Mouse (Mus musculus): Measurements from ENCODE around the gene Msi2.

The Msi2 gene

DNA sequence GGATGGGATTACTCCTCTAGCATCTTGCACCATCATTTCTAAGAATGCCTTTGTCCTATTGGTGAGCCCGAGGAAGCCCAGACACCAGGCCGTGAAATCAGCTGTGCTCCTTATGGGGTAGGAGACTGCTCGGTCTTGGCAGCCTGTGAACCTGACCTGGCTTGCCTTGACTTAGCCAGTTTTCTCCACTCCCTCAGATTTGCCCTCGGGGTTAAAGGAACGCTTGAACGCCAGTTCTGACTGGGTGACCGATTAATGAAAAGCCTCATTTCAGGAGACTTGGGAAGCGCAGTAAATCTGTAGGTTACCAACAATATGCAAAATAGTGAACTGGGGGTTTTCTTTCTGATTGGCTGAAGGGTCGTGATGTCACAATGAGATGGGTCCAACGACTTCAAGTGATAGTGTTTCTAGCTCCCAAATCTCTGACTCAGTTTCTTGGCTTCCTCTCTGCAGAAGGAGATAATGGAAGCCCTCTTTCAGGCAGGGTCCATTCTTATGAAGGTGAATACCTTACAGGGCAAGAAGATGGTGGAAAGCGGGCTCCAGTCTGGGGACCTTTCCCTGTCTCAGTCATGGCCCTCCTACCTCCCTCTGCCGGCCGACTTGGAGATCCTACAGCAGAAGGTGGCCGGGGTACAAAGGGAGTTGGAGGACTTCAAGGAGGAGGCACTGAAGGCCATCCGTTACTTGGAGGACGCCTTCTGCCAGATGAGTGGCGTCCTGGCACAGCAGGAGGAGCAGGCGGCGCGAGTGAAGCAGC, 424.5 kb downstream of the Msi2 start, which contains the start of gene Ccdc182:
Gene Ccdc182, plus strand, starts transcription at position 428 of the 763 bp plus-strand sequence.
- DNase-seq, result no peak

DNA sequence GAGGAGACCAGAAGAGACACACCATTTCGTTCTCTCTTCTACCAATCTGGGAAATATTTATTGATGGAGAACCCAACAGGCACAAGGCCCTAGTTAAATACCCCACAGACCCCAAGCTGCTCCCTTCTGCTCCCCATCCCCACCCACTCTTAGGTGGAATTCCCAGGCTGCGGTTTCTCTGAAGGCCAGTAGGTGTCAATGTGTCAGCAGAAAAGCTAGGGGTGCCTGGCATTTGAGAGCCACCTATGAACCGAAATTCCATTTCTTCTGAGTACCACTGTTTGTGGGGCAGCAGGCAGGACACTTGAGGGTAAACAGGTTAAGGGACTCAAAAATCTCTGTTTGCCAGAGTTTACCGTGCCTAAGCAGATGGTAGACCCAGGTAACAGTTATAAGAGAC, 426.6 kb downstream of the Msi2 start:
- DNase-seq, result no peak

DNA sequence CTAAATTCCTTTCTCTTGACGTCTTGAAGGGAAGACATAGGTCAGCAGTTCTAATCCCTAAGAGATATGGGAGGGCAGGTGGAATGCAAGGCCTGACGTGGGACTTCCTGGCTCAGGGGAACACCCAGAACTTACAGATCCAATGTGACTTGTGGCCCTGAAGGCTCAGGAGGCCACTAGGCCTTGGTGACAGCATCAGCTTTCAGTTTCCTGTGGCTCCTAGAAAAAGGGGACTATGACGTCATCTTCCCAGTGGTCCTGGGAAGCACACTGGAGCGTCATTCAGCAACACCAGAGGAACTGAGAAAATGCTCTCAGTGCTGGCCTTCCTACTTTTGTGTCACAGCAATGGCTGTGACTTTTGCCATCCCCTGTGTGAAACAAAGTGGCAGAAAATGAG, 427.1 kb downstream of the Msi2 start:
- no peak for DNase-seq

Data from thymus, postnatal 25 days (tissue).